Mouse (Mus musculus) lung, postnatal 4 days (tissue): ENCODE measurements around the gene Preb.

ENCODE experiments used
- DNase-seq, 2 experiments: peaks; one replicate each; pipeline ENCODE4 v3.0.0; 2021

The Preb gene

DNA sequence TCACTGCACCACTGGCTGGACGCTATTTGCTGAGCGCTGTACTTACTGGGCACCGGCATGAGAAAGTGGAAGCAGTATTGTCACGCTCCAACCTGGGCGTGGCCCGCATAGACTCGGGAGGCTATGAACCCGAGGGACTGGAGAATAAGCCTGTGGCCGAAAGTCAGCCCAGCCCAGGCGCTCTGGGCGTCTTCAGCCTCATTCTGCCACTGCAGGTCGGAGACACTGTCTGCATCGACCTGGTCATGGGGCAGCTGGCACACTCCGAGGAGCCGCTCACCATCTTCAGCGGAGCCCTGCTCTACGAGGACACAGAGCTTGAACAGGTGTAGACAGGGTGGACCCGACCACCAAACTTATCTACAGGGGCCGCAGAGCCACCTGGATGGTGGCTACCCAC, 39.5 kb downstream of the Preb start:
- DNase-seq, result peak; percentile 48 to 59

GRCm38 (mm10) chr5:30919831-30920614, 40.1 kb downstream of the Preb start:
- DNase-seq, result no peak

- DNase-seq, result no peak
Observed at GRCm38 (mm10) chr5:30918691-30919090, 41.5 kb downstream of the Preb start.

- peak in 1 of 2 experiments; percentile 26 for DNase-seq
Observed at GRCm38 (mm10) chr5:30917891-30918670, 42.1 kb downstream of the Preb start.

DNA sequence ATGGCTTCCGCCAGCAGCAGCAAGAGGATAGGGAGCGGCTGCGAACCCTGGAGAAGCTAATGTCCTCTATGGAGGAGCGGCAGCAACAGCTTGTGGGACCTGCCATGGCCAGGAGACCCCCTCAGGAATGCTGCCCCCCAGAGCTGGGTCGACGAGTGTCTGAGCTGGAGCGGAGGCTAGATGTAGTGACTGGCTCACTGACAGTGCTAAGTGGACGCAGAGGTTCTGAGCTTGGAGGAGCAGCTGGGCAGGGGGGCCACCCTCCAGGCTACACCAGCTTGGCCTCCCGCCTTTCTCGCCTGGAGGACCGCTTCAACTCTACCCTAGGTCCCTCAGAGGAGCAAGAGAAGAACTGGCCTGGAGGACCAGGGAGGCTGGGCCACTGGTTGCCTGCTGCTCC, 42.8 kb downstream of the Preb start:
- peak in 1 of 2 experiments; percentile 28 for DNase-seq

DNA sequence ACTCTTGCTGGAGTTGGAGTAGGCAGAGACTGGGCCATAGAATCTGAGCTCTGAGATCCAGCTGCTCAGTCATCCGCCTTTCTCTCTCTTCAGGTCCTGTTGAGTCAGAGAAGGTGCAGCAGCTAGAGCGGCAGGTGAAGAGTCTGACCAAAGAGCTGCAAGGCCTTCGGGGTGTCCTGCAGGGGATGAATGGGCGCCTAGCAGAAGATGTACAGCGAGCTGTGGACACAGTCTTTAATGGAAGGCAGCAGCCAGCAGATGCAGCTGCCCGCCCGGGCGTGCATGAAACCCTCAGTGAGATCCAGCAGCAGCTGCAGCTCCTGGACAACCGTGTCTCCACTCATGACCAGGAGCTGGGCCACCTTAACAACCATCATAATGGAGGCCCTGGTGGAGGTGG, 43.3 kb downstream of the Preb start:
- DNase-seq, result no peak

DNA sequence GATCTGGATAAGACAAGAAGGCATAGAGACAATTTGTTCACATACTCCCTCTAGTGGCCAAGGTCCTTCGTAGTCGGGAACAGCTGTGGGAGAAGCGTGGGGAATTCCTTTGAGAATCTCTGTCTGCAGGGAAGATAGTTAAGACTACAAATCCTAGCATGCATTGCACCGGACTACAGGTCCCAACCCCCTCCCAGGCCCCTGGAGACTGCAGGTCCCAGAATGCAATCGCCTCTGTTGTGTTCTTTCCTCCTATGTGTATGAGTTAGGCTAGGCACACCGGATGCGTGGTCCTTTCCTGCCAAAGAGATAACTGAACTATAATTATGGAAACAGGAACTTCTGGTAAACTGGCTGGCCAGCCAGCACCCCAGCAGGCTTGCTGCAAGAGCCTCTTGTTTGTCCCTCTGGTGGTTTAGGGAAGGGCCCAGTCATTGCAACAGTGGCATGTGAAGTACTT, 44.2 kb downstream of the Preb start:
- peak; percentile 91 to 96 for DNase-seq

DNA sequence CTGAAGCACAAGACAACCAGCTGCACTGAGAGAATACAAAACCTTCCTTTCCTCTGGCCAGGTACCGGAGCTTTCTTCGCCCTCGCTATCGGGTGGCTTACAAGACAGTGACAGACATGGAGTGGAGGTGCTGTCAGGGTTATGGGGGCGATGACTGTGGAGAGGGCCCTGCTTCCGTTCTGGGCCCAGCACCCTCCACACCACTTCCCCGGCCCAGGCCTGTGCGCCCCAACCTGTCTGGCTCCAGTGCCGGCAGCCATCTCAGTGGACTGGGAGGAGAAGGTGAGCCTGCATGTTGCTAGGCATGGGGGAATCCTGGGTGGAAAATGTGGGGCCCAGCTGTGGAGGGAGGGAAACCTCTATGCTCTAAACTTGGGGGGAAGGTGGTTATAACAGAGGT, 44.7 kb downstream of the Preb start:
- DNase-seq, result peak; percentile 42 to 48

DNA sequence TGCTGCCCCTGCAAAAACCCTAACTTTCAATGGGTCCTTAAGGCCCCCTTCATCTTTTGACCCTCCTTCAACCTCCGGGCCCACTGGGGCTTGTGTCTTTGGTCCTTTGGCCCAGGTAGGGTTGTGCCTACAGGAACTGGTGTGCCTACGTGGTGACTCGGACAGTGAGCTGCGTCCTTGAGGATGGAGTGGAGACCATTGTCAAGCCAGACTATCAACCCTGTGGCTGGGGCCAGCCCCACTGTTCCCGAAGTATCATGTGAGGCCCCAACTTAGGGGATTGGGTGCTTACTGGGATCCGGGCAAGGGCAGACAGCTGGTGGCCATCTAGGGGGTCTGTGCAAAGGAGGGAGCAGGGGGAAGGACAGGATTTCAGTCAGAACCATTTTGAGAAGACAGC, 45.3 kb downstream of the Preb start:
- DNase-seq, result peak in 1 of 2 experiments; percentile 30

- peak in 1 of 2 experiments; percentile 25 for DNase-seq
Observed at GRCm38 (mm10) chr5:30914101-30914635, 46.0 kb downstream of the Preb start.

GRCm38 (mm10) chr5:30913060-30913841, 46.9 kb downstream of the Preb start, which contains the start of gene Emilin1:
TSS of gene Emilin1 (plus strand) at chr5:30913402.
- DNase-seq, result peak; percentile 79 to 92

DNA sequence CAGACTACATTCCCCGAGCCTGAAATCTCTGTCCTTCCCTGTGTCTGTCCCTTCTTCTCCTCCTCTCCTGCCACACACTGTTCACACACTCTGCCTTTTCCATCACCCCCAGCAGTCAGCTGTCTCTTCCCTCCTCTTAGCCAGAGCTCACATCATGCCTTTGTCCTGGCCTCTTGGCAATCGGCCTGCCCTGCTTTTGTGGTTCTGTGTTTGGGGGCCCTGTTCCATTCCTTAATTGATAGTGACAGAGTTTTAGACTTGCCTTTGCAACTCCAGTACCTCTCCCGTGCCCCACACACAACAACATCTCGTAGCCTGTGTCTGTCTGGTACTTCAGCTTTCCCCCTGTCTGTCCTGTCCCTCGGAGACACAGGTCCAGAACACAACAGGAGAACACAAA, 48.0 kb downstream of the Preb start:
- peak in 1 of 2 experiments; percentile 58 for DNase-seq

DNA sequence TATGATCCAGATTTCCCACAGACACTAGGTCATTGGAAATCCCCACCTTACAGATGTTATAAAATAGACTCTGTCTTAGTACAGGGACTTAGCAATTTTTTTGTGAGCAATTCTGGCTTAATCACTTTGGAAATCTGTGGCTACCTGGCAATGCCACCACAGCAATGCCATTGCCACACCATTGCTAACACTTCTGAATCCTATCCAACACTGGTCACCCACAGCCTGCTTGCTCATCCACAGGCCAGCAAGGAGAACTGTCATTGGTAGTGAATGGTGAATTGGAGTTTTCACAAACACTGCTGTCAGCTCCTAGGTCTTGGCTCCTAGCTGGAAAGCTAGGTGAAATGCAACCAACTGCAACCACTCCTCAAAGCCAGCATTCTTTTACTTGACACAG, 49.7 kb downstream of the Preb start:
- no peak for DNase-seq

DNA sequence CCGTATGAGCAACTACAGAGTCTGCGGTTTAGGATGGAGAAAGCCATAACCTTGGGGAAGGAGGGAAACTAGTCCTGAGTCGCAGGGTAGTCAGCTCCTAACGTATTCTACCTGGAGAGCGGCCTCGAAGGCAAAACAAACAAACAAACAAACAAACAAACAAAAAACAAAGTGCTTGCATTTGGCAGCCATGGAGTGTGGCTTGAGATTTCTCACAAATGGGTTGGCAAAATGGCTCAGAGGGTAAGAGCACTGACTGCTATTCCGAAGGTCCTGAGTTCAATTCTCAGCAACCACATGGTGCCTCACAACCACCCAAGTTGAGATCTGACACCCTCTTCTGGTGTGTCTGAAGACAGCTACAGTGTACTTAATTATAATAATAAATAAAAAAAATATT, 50.3 kb downstream of the Preb start:
- no peak for DNase-seq

DNA sequence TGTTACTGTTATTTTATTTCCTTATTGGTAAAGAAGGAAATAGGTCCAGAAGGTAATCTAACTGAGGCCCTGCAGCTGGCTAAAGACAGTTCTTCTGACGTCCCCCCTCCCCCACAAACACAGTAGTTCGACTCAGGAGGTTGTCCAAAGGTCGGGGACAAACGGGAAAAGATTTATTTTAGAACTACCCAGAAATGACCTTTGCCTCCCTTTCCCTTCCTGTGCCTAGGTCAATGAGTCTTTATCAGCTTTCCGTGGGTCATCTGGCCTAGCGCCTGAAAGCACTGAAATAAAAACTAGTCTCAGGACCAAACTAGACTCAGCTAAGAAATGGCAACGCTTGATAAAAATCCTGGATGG, 50.9 kb downstream of the Preb start:
- DNase-seq, result no peak

GRCm38 (mm10) chr5:30908426-30909299, 51.5 kb downstream of the Preb start:
- peak; percentile 52 to 80 for DNase-seq

GRCm38 (mm10) chr5:30907413-30908059, 52.6 kb downstream of the Preb start, which contains the start of gene Ost4:
TSS of gene Ost4 (minus strand) at chr5:30907788.
- peak; percentile 98 to 99 for DNase-seq

GRCm38 (mm10) chr5:30901860-30902259, 58.3 kb downstream of the Preb start:
- no peak for DNase-seq
